Mouse (Mus musculus) layer of hippocampus, adult 2 months (tissue): ENCODE measurements around the gene Cnnm3. TPM values are rescaled to one million over a fixed set of nuclear protein-coding genes. Genes with fewer than 3 reads are reported as not detected.
A peak's percentile ranks its signal among the peaks of the same experiment; 100 is the strongest.

Experiments used
- DNase-seq, 2 experiments: peaks; one replicate each; pipeline ENCODE4 v3.0.0; 2022; ENCODE audit warnings: low spot score in 2 of 2
- H3K27ac ChIP-seq: fragments of 200-600 bp; 2 replicates; pipeline ENCODE4 v1.8.1; 2022
- H3K4me3 ChIP-seq: fragments of 200-600 bp; 2 replicates; pipeline ENCODE4 v1.8.1; 2022; ENCODE audit warnings: mild to moderate bottlenecking
- CTCF ChIP-seq: fragments of 200-600 bp; conservative IDR thresholded peaks from 2 replicates; pipeline ENCODE4 v1.8.1; 2022; ENCODE audit warnings: antibody characterized with exemption, mild to moderate bottlenecking, moderate library complexity
- long read RNA-seq, 2 experiments: library from polyadenylated mRNA; stranded (forward); transcript quantifications; one replicate each; pipeline ENCODE4 v2.0.0; 2021; ENCODE audit warnings: borderline mapping rate in 2 of 2
- total RNA-seq, 2 experiments: library from RNA; stranded (reverse); gene quantifications; 2 replicates each; pipeline ENCODE4 v1.2.3; 2021

Gene Cnnm3
- 10 to 100 TPM; 33.1 to 38.1 TPM for total RNA-seq
- long read RNA-seq, experiment 1, full-length matches to known transcripts = 6 of 21 reads
- long read RNA-seq, experiment 1, partial matches to known transcripts = 3 of 21 reads
- long read RNA-seq, experiment 1, other reads (novel, unspliced or antisense) = 12 of 21 reads
- long read RNA-seq, experiment 2, full-length matches to known transcripts = 10 of 25 reads
- long read RNA-seq, experiment 2, partial matches to known transcripts = 2 of 25 reads
- long read RNA-seq, experiment 2, other reads (novel, unspliced or antisense) = 13 of 25 reads

- Histone ChIP-seq H3K4me3 (peak within 1 kb of the TSS; percentile 86), H3K27ac (peak within 1 kb of the TSS; percentile 99)
- DNase-seq = peak; percentile 99 to 100
- peak; percentile 76 for TF ChIP-seq CTCF
These were observed at the start of gene Cnnm3 for GRCm38 (mm10) chr1:36511289-36512021. Gene Cnnm3, plus strand, starts transcription at chr1:36511867.

DNA sequence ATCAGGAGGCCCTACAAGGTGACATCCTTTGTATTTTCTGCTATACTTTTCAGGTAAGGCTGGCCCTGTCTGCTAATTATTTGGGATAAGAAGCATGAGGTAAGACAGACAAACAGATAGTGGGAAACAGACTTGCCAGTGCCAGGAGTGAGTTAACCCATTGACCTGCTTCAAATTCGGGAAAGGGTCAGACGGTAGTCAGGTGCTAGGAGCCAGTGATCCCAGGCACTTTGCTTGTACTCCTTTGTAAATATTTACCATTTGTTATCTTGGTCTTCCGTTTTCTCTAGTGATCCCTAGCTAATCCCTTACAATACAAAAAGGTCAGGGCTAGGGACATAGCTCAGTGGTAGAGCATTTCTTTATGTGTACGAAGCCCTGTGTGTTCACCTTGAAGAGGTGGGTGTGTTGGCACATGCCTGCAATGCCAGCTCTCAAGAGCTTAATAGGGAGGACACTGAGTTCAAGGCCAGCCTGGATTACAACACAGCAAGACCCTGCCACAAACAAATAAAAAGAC, 46.0 kb upstream of the Cnnm3 start:
- Histone ChIP-seq H3K4me3 (no peak overlapping the region), H3K27ac (no peak overlapping the region)
- TF ChIP-seq CTCF = no peak
- no peak for DNase-seq

- H3K27ac ChIP-seq = no peak overlapping the region
- no peak overlapping the region for H3K4me3 ChIP-seq
- TF ChIP-seq CTCF = no peak
- no peak for DNase-seq
These were observed 44.2 kb upstream of the Cnnm3 start for GRCm38 (mm10) chr1:36467446-36467845.

GRCm38 (mm10) chr1:36469811-36470444, 41.7 kb upstream of the Cnnm3 start:
- TF ChIP-seq CTCF = no peak
- DNase-seq = no peak
- peak overlapping the region; percentile 85 for H3K27ac ChIP-seq
- no peak overlapping the region for H3K4me3 ChIP-seq

- DNase-seq = peak; percentile 77 to 82
- TF ChIP-seq CTCF = peak; percentile 69
- Histone ChIP-seq H3K4me3 (peak within 1 kb of the TSS; percentile 77), H3K27ac (peak within 1 kb of the TSS; percentile 85)
These were observed 40.2 kb upstream of the Cnnm3 start, which contains the start of gene Cnnm4 for GRCm38 (mm10) chr1:36471181-36472105. Gene Cnnm4, plus strand, starts transcription at chr1:36471620.

- TF ChIP-seq CTCF = no peak
- DNase-seq = peak in 1 of 2 experiments; percentile 25
These were observed 39.6 kb upstream of the Cnnm3 start for GRCm38 (mm10) chr1:36472106-36472440.

DNA sequence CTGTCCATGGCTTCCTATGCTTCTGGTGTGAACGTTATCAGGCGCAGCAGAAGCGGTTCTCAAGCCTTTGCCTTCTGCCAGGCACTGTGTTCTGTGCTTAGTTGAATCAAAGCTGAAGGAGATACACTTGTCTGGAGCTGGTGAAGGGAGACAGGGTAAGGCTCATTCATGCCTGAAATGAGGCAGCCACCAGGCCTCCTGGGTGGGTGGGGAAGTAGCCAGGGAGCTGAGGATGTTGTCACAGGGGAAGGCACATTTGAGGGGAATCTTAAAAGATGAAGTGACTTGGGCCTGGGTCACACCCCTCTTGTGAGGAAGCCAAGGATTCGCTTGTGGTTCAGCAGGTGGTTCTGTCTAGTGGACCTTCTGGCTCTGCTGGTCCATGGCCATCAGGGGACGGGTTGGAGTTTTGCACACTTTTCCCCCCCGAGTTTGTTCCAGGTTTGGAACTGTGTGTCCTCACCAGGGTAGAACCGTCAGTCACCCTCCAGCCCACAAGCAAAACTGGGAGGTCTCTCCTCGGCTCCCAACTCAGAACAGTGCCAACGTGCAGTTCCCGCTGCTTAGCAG, 38.4 kb upstream of the Cnnm3 start:
- no peak for DNase-seq
- Histone ChIP-seq H3K4me3 (peak overlapping the region; percentile 77), H3K27ac (peak overlapping the region; percentile 51; the same call in 1 of the 2 replicates)
- no peak for TF ChIP-seq CTCF

More at GRCm38 (mm10) chr1:36472106-36472440, 39.6 kb upstream of the Cnnm3 start:
- H3K4me3 ChIP-seq = peak overlapping the region; percentile 77
- H3K27ac ChIP-seq = peak overlapping the region; percentile 82

GRCm38 (mm10) chr1:36474646-36475045, 37.0 kb upstream of the Cnnm3 start:
- no peak for TF ChIP-seq CTCF
- no peak for DNase-seq
- peak overlapping the region; percentile 77 for H3K4me3 ChIP-seq
- H3K27ac ChIP-seq = no peak overlapping the region

DNA sequence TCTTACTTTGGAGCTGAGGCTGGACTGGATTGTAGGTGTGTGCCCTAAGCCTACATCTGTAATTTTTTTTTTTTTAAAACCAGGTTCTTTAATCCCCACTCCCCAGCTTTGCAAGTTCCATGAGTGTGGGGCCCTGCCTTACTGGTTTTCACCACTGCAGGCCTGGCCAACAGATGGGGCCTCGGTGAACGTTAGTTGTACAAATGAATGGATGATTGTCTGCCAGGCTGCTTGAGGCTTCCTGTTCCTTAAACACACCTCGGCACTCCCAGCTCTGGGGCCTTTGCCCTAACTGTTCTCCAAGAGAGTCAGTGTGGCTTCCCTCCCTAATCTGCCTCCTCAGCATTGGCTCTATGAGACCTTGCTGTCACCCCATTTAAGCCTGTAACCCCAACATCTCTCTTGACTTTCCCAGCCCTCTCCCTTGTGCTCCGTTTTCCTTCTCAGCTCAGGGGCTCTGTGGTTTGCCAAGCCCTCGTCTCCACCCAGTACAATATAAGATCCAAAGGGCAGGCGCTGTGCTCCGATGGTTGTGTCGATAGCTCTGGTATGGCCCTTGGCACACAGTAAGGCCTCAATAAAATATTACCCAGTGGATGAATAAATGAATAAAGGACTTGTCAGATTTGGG, 36.1 kb upstream of the Cnnm3 start:
- peak overlapping the region; percentile 77 for H3K4me3 ChIP-seq
- DNase-seq = no peak

DNA sequence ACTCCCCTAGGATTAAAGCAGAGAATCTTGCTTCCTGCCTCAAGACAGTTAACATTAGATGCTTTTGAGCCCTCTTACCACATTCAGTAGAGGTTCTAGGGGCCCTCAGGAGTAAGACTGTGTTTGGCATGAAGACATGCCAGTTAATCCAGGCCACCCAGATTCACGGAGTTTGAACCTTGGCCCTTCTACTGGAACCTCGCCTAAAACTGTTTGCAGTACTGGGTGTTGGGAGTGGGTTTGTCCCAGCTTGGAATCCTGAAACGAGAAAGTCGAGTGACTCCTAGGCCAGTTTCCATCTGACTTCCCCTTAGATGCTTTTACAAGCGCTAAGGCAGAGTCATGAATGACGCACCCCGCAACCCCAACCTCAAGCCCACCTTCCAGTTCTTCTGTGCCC, 35.2 kb upstream of the Cnnm3 start:
- no peak for DNase-seq
- TF ChIP-seq CTCF = no peak
- Histone ChIP-seq H3K4me3 (no peak overlapping the region), H3K27ac (no peak overlapping the region)

More for the DNA sequence above, 36.1 kb upstream of the Cnnm3 start:
- H3K27ac ChIP-seq = no peak overlapping the region
- TF ChIP-seq CTCF = no peak

GRCm38 (mm10) chr1:36478343-36478795, 33.3 kb upstream of the Cnnm3 start:
- no peak overlapping the region for H3K4me3 ChIP-seq
- no peak overlapping the region for H3K27ac ChIP-seq
- TF ChIP-seq CTCF = no peak
- DNase-seq = no peak
